Mouse (Mus musculus): ENCODE data around the gene Ssbp2. TPM values are rescaled to one million over a fixed set of nuclear protein-coding genes. Genes with fewer than 3 reads are reported as not detected.

Ssbp2 gene
- total RNA-seq, 2 experiments from 2014 or later: 18.6 to 26.4 TPM

- no peak for TF ChIP-seq CTCF (IDR thresholded peaks at IDR 0.05)
- intact Hi-C loops (cut with DNase I): no loop called here
- Histone ChIP-seq H3K27ac (no peak overlapping the region), H3K4me3 (no peak overlapping the region)
- no peak for DNase-seq
Measured at GRCm38 (mm10) chr13:91502642-91503373, 42.7 kb downstream of the Ssbp2 start.

- Histone ChIP-seq H3K4me3 (no peak overlapping the region), H3K27ac (no peak overlapping the region)
- intact Hi-C loops (cut with DNase I): no loop called here
- no peak for DNase-seq
- no peak for TF ChIP-seq CTCF (IDR thresholded peaks at IDR 0.05)
Measured at GRCm38 (mm10) chr13:91508991-91509390, 48.9 kb downstream of the Ssbp2 start.

GRCm38 (mm10) chr13:91509467-91509866 is 49.4 kb downstream of the Ssbp2 start:
- 0 out of 2 replicates have a peak overlapping the region, but pooled peaks have one; percentile 31 for H3K27ac ChIP-seq
- H3K4me3 ChIP-seq: no peak overlapping the region
- DNase-seq: no peak
- intact Hi-C loops (cut with DNase I): no loop called here
- no peak for TF ChIP-seq CTCF (IDR thresholded peaks at IDR 0.05)

GRCm38 (mm10) chr13:91514979-91515378 is 54.9 kb downstream of the Ssbp2 start:
- intact Hi-C loops (cut with DNase I): no loop called here
- TF ChIP-seq CTCF (IDR thresholded peaks at IDR 0.05): no peak
- no peak for DNase-seq
- Histone ChIP-seq H3K4me3 (no peak overlapping the region), H3K27ac (no peak overlapping the region)

GRCm38 (mm10) chr13:91520073-91520750 is 60.1 kb downstream of the Ssbp2 start:
- intact Hi-C loops (cut with DNase I): no loop called here

GRCm38 (mm10) chr13:91520968-91521367 is 60.9 kb downstream of the Ssbp2 start:
- intact Hi-C loops (cut with DNase I): no loop called here
- no peak for DNase-seq
- H3K27ac ChIP-seq: no peak overlapping the region
- no peak overlapping the region for H3K4me3 ChIP-seq
- no peak for TF ChIP-seq CTCF (IDR thresholded peaks at IDR 0.05)

More at GRCm38 (mm10) chr13:91520073-91520750, 60.1 kb downstream of the Ssbp2 start:
- no peak for TF ChIP-seq CTCF (IDR thresholded peaks at IDR 0.05)
- DNase-seq: peak; percentile 29
- Histone ChIP-seq H3K4me3 (no peak overlapping the region), H3K27ac (no peak overlapping the region)

- Histone ChIP-seq H3K27ac (no peak overlapping the region), H3K4me3 (no peak overlapping the region)
- no peak for DNase-seq
- intact Hi-C loops (cut with DNase I): no loop called here
- no peak for TF ChIP-seq CTCF (IDR thresholded peaks at IDR 0.05)
Measured at GRCm38 (mm10) chr13:91526058-91526457, 66.0 kb downstream of the Ssbp2 start.

- no peak for TF ChIP-seq CTCF (IDR thresholded peaks at IDR 0.05)
- intact Hi-C loops (cut with DNase I): no loop called here
- H3K4me3 ChIP-seq: no peak overlapping the region
- no peak for DNase-seq
- H3K27ac ChIP-seq: no peak overlapping the region
Measured at GRCm38 (mm10) chr13:91529821-91530220, 69.7 kb downstream of the Ssbp2 start.

- H3K27ac ChIP-seq: no peak overlapping the region
- DNase-seq: no peak
- H3K4me3 ChIP-seq: no peak overlapping the region
- intact Hi-C loops (cut with DNase I): no loop called here
- no peak for TF ChIP-seq CTCF (IDR thresholded peaks at IDR 0.05)
Measured at GRCm38 (mm10) chr13:91536711-91537110, 76.6 kb downstream of the Ssbp2 start.

GRCm38 (mm10) chr13:91540145-91541068 is 80.3 kb downstream of the Ssbp2 start:
- Histone ChIP-seq H3K4me3 (no peak overlapping the region), H3K27ac (no peak overlapping the region)
- DNase-seq: no peak
- intact Hi-C loops (cut with DNase I): no loop called here
- TF ChIP-seq CTCF (IDR thresholded peaks at IDR 0.05): no peak

GRCm38 (mm10) chr13:91541069-91541429 is 81.0 kb downstream of the Ssbp2 start:
- no peak for TF ChIP-seq CTCF (IDR thresholded peaks at IDR 0.05)
- no peak for DNase-seq
- intact Hi-C loops (cut with DNase I): no loop called here
- Histone ChIP-seq H3K27ac (no peak overlapping the region), H3K4me3 (no peak overlapping the region)

GRCm38 (mm10) chr13:91543555-91543954 is 83.5 kb downstream of the Ssbp2 start:
- DNase-seq: peak; percentile 52
- intact Hi-C loops (cut with DNase I): no loop called here

GRCm38 (mm10) chr13:91564047-91564446 is 104.0 kb downstream of the Ssbp2 start:
- intact Hi-C loops (cut with DNase I): no loop called here

More at GRCm38 (mm10) chr13:91543555-91543954, 83.5 kb downstream of the Ssbp2 start:
- no peak for TF ChIP-seq CTCF (IDR thresholded peaks at IDR 0.05)
- Histone ChIP-seq H3K27ac (no peak overlapping the region), H3K4me3 (no peak overlapping the region)

More at GRCm38 (mm10) chr13:91564047-91564446, 104.0 kb downstream of the Ssbp2 start:
- no peak for TF ChIP-seq CTCF (IDR thresholded peaks at IDR 0.05)
- Histone ChIP-seq H3K27ac (no peak overlapping the region), H3K4me3 (no peak overlapping the region)
- DNase-seq: no peak

Measured in gastrocnemius, adult 2 months (tissue).